Mouse (Mus musculus): ENCODE results near the gene Ube2g1. TPM values are rescaled to one million over a fixed set of nuclear protein-coding genes. Genes with fewer than 3 reads are reported as not detected.

Gene Ube2g1
- polyA plus RNA-seq (2015; fragmentation: Nextera tagmentation; extraction: Ambion mirVana) = 67.9 and 69.2 TPM in 2 replicates

- Histone ChIP-seq H3K4me3 (peak within 1 kb of the TSS; percentile 75), H3K27ac (peak within 1 kb of the TSS; percentile 98), H3K27me3 (no peaks in the 10 kb centered on the region), H3K4me2 (peak within 1 kb of the TSS; percentile 72), H3K9me3 (no peaks in the 10 kb centered on the region), H3K4me1 (peaks cover 18% of the 10 kb centered on the region), H3K9ac (peak within 1 kb of the TSS; percentile 95), H3K36me3 (no peaks in the 10 kb centered on the region)
- 2% methylated on average over 43 of the region's 56 CpGs for WGBS
- ATAC-seq (ENCODE audit: borderline replicate concordance, extremely low read depth, low FRiP score, low TSS enrichment) = peak; percentile 94
These were observed at the start of gene Ube2g1 for GRCm38 (mm10) chr11:72606694-72607407. Ube2g1 (plus strand) TSS chr11:72607283.

GRCm38 (mm10) chr11:72558155-72558554 lies 48.9 kb upstream of the Ube2g1 start:
- ATAC-seq (ENCODE audit: borderline replicate concordance, extremely low read depth, low FRiP score, low TSS enrichment) = no peak
- Histone ChIP-seq H3K4me1 (no peaks in the 10 kb centered on the region), H3K4me3 (no peak overlapping the region), H3K4me2 (no peak overlapping the region), H3K9me3 (no peaks in the 10 kb centered on the region), H3K36me3 (no peaks in the 10 kb centered on the region), H3K27me3 (no peaks in the 10 kb centered on the region), H3K27ac (no peak overlapping the region), H3K9ac (no peak overlapping the region)
- WGBS = 66% methylated on average over 5 of the region's 5 CpGs

- H3K27ac ChIP-seq = no peak overlapping the region
- 48% methylated on average over 3 of the region's 3 CpGs for WGBS
- H3K4me2 ChIP-seq = no peak overlapping the region
- H3K4me3 ChIP-seq = no peak overlapping the region
- H3K9ac ChIP-seq = no peak overlapping the region
- H3K9me3 ChIP-seq = no peaks in the 10 kb centered on the region
- H3K4me1 ChIP-seq = no peaks in the 10 kb centered on the region
- H3K36me3 ChIP-seq = no peaks in the 10 kb centered on the region
- no peak for ATAC-seq (ENCODE audit: borderline replicate concordance, extremely low read depth, low FRiP score, low TSS enrichment)
- H3K27me3 ChIP-seq = no peaks in the 10 kb centered on the region
These were observed 46.4 kb upstream of the Ube2g1 start for GRCm38 (mm10) chr11:72560661-72561060.

DNA sequence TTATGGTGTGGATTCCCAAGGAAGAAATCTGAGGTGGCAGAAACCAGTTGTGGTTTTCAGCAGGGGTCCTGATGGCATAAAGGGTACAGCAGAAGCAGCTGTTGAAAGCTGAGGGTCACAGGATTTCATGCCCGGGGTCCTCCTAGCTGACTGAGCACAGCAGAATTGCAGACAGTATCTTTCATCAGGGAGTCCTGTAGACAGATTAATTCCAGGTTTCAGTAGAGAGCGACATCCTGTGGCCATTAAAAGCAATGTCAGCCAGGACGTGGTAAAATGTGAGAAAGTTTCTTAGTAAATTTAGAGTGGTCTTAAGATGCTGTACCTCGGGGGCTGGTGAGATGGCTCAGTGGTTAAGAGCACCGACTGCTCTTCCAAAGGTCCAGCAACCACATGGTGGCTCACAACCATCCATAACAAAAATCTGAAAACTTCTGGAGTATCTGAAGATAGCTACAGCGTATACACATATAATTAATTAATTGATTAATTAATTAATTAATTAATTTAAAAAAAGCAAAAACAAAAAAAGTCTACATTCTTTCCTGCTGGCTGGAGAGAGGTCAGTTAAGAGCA lies 42.8 kb upstream of the Ube2g1 start:
- ATAC-seq (ENCODE audit: borderline replicate concordance, extremely low read depth, low FRiP score, low TSS enrichment) = no peak

DNA sequence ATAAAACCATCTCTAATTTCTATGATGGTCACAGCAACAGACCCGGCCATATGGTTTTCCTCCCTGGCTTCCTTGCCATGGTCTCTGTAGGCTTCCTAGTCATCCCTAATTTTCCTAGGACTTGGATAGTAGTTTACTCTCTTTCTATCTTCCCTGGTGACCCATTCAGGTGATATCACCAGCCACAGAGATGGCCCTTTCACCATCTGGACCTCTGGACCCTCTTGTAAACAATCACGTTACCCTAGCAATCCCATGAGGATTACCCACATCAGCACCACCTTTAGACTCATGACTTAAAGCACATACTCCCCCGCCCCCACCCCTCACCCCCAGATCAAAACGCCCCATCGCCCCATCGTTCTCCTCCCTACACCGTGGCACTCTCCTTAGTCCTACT lies 40.8 kb upstream of the Ube2g1 start:
- ATAC-seq (ENCODE audit: borderline replicate concordance, extremely low read depth, low FRiP score, low TSS enrichment) = no peak
- Histone ChIP-seq H3K9ac (no peak overlapping the region), H3K27ac (no peak overlapping the region), H3K4me1 (peaks cover 2% of the 10 kb centered on the region; the same call in 1 of the 2 replicates), H3K4me2 (no peak overlapping the region), H3K9me3 (no peaks in the 10 kb centered on the region), H3K36me3 (no peaks in the 10 kb centered on the region), H3K27me3 (no peaks in the 10 kb centered on the region), H3K4me3 (no peak overlapping the region)
- WGBS = 63% methylated on average over 7 of the region's 7 CpGs

More for the DNA sequence above, 42.8 kb upstream of the Ube2g1 start:
- Histone ChIP-seq H3K4me3 (no peak overlapping the region), H3K27me3 (no peaks in the 10 kb centered on the region), H3K4me2 (no peak overlapping the region), H3K9me3 (no peaks in the 10 kb centered on the region), H3K9ac (no peak overlapping the region), H3K4me1 (no peaks in the 10 kb centered on the region), H3K36me3 (no peaks in the 10 kb centered on the region), H3K27ac (no peak overlapping the region)
- WGBS = 18% methylated on average over 6 of the region's 6 CpGs

- Histone ChIP-seq H3K9me3 (no peaks in the 10 kb centered on the region), H3K27me3 (no peaks in the 10 kb centered on the region), H3K4me2 (no peak overlapping the region), H3K36me3 (no peaks in the 10 kb centered on the region), H3K9ac (no peak overlapping the region), H3K4me3 (no peak overlapping the region), H3K27ac (no peak overlapping the region), H3K4me1 (peaks cover 2% of the 10 kb centered on the region; the same call in 1 of the 2 replicates)
- WGBS = 42% methylated on average over 10 of the region's 10 CpGs
- no peak for ATAC-seq (ENCODE audit: borderline replicate concordance, extremely low read depth, low FRiP score, low TSS enrichment)
These were observed 40.2 kb upstream of the Ube2g1 start for GRCm38 (mm10) chr11:72566816-72567338.

DNA sequence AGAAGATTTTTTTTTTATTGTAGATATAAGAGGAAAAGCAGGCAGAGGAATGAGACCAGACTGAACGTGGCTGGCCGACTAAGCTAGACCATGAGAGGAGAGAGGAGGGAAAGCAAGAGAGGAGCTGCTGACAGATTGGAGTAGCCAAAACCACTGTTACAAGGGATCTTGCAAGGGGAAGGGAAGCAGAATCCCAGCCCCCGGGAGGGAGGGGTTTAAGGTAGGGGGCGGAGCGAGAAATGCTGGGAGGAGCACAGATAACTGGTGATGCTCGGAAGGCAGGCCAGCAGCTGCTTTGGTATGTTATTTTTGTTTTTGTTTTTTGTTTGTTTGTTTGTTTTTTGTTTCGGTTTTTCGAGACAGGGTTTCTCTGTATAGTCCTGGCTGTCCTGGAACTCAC lies 38.0 kb upstream of the Ube2g1 start:
- Histone ChIP-seq H3K9ac (no peak overlapping the region), H3K4me2 (no peak overlapping the region), H3K27me3 (no peaks in the 10 kb centered on the region), H3K36me3 (no peaks in the 10 kb centered on the region), H3K9me3 (no peaks in the 10 kb centered on the region), H3K4me1 (peaks cover 2% of the 10 kb centered on the region; the same call in 1 of the 2 replicates), H3K27ac (no peak overlapping the region), H3K4me3 (no peak overlapping the region)
- 34% methylated on average over 8 of the region's 8 CpGs for WGBS
- no peak for ATAC-seq (ENCODE audit: borderline replicate concordance, extremely low read depth, low FRiP score, low TSS enrichment)

DNA sequence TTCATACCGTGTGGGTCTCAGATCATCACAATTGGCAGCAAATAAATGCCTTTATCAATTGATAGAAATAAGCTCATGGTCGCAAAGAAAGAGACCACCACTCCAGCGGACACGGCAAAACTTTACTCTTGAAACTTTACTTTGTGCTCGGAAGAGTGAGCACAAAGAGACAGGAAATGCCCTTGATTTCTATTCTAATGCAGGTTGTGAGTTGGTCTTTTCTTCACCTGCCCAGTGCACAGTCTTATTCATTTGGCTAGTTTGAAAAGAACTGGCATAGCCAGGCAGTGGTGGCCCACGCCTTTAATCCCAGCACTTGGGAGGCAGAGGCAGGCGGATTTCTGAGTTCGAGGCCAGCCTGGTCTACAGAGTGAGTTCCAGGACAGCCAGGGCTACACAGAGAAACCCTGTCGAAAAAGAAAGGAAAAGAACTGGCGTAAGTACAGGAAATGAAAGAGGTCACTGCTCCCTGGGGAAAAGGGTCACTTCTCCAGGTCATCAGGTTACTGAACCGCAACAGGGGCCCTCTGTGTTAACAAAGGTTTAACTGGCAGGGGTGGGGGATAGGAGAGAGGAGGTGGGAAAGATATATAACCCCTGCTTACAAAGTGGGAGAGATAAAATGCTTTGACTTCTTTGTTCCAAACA lies 37.3 kb upstream of the Ube2g1 start:
- no peak overlapping the region for H3K4me3 ChIP-seq
- H3K27ac ChIP-seq = no peak overlapping the region
- H3K9ac ChIP-seq = no peak overlapping the region
- ATAC-seq (ENCODE audit: borderline replicate concordance, extremely low read depth, low FRiP score, low TSS enrichment) = no peak
- H3K27me3 ChIP-seq = no peaks in the 10 kb centered on the region
- no peaks in the 10 kb centered on the region for H3K36me3 ChIP-seq
- H3K9me3 ChIP-seq = no peaks in the 10 kb centered on the region
- no peak overlapping the region for H3K4me2 ChIP-seq
- peaks cover 2% of the 10 kb centered on the region; the same call in 1 of the 2 replicates for H3K4me1 ChIP-seq
- 73% methylated on average over 11 of the region's 11 CpGs for WGBS

DNA sequence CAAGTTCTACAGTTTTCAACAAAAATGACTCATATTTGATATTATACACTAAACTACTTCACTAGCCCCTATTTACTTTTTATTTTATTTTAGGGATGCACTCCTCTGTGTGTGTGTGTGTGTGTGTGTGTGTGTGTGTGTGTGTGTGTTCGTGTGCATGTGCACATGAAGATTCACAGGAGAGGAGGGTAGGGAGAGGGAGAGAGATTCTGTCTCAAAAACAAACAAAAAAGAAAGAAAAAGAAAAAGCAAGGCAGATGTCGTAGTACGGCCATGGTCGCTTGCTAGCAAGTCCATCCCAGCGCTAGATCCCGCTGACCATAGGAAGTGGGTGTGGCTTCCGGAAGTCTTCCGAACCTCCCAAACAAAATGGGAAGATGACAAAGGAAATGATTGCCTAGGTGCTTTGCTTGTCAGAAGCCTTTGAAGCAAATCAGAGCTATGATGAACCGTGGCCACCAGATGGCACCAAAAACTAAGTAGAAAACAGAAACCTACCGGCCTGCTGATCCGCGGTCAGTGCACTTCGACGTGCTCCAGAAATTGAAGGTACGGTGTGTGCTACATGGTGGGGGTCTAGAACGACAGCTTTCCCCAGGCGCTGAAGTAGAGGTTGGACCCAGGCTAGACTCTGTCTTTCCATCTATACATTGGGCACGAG lies 36.6 kb upstream of the Ube2g1 start:
- Histone ChIP-seq H3K4me1 (peaks cover 2% of the 10 kb centered on the region; the same call in 1 of the 2 replicates), H3K9me3 (no peaks in the 10 kb centered on the region), H3K4me2 (peak overlapping the region; percentile 49), H3K9ac (0 out of 2 replicates have a peak overlapping the region, but pooled peaks have one; percentile 23), H3K4me3 (peak overlapping the region; percentile 22), H3K36me3 (no peaks in the 10 kb centered on the region), H3K27ac (no peak overlapping the region), H3K27me3 (no peaks in the 10 kb centered on the region)
- WGBS = 2% methylated on average over 18 of the region's 18 CpGs
- no peak for ATAC-seq (ENCODE audit: borderline replicate concordance, extremely low read depth, low FRiP score, low TSS enrichment)

DNA sequence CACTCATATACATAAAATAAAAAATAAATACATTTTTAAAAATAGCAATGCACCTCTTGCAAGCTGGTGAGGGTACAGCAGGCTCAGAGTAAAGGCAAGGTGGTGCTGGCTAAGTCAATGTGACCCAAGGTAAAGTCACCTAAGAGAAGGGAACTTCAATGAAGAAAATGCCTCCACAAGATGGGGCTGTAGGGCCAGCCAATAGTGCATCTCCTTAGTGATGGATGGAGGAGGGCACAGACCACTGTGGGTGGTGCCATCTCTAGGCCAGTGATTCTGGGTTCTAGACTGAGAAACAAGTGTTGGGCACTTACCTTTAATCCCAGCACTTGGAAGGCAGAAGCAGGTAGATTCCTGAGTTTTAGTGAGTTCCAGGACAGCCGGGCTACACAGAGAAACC lies 33.3 kb upstream of the Ube2g1 start:
- 88% methylated on average over 1 of the region's 1 CpGs for WGBS

GRCm38 (mm10) chr11:72576111-72576465 lies 31.0 kb upstream of the Ube2g1 start:
- H3K27ac ChIP-seq = no peak overlapping the region
- H3K27me3 ChIP-seq = no peaks in the 10 kb centered on the region
- WGBS = 28% methylated on average over 7 of the region's 7 CpGs
- peaks cover 12% of the 10 kb centered on the region for H3K4me1 ChIP-seq
- H3K9me3 ChIP-seq = no peaks in the 10 kb centered on the region
- no peak overlapping the region for H3K9ac ChIP-seq
- no peak for ATAC-seq (ENCODE audit: borderline replicate concordance, extremely low read depth, low FRiP score, low TSS enrichment)
- H3K4me2 ChIP-seq = peak overlapping the region; percentile 61
- peak overlapping the region; percentile 32 for H3K4me3 ChIP-seq
- H3K36me3 ChIP-seq = no peaks in the 10 kb centered on the region

More for the DNA sequence above, 33.3 kb upstream of the Ube2g1 start:
- no peak overlapping the region for H3K4me3 ChIP-seq
- H3K27me3 ChIP-seq = no peaks in the 10 kb centered on the region
- no peak overlapping the region for H3K4me2 ChIP-seq
- H3K9me3 ChIP-seq = no peaks in the 10 kb centered on the region
- H3K9ac ChIP-seq = no peak overlapping the region
- H3K4me1 ChIP-seq = peaks cover 14% of the 10 kb centered on the region
- no peak for ATAC-seq (ENCODE audit: borderline replicate concordance, extremely low read depth, low FRiP score, low TSS enrichment)
- no peaks in the 10 kb centered on the region for H3K36me3 ChIP-seq
- no peak overlapping the region for H3K27ac ChIP-seq

Measured in lung, embryonic 15.5 days (tissue).